Mouse (Mus musculus): ENCODE results near the gene Stc2.

GRCm38 (mm10) chr11:31365280-31365679, 4.6 kb downstream of the Stc2 start:
- no peak for TF ChIP-seq CTCF (IDR thresholded peaks at IDR 0.05; ENCODE audit: low read depth, low read length)
- TF ChIP-seq POLR2A (IDR thresholded peaks at IDR 0.05; ENCODE audit: borderline replicate concordance, low read depth, low read length), result no peak
